10 mouse cellular contexts compared by ENCODE assay signal in the genomic region with DNA sequence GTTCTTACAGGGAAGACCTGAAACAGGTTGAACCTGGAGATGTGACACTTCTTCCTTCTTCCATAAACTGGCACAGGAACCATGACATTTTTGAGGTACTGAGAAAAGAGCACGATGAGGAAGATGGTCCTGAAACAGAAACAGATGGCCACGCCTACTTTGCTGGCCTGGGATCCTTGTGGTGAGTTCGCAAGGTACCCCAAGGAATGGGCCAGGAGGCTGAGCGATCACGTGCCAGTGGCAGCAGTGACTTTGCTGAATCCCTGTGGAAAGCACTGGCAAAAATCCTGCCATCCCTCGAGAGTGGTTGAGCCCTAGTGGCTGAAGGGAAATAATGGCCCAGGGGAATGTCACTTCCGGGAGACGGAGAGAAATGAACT. TPM values are rescaled to one million over a fixed set of nuclear protein-coding genes. Genes with fewer than 3 reads are reported as not detected.
DNase-seq lines count a peak whose midpoint lies in the region; ATAC-seq and TF ChIP-seq lines count a peak whose summit lies in the region.
"Had no signal": no experiment of that assay in that cellular context is flagged by ENCODE, and none has a peak within 500 bp of the region (broad histone marks: within the 10 kb centered on the region; RNA-seq: fewer than 3 reads in every experiment).

No protein-coding gene starts in this region.

- no peak for TF ChIP-seq CTCF in heart, adult 2 months (IDR thresholded peaks at IDR 0.05)

- TF ChIP-seq POLR2A in heart, adult 2 months (IDR thresholded peaks at IDR 0.05; ENCODE audit: insufficient read depth, low read depth, low read length): no peak

- no peak overlapping the region for H3K27ac ChIP-seq in heart, embryonic 16.5 days (ENCODE audit: low read length)
- H3K27ac ChIP-seq in heart, adult 2 months: no peak overlapping the region
- no peak overlapping the region for H3K27ac ChIP-seq in hindbrain, embryonic 16.5 days (ENCODE audit: low read depth, low read length)
- no peak overlapping the region for H3K27ac ChIP-seq in midbrain, embryonic 13.5 days

- no peak for TF ChIP-seq EP300 in heart, adult 2 months (IDR thresholded peaks at IDR 0.05; ENCODE audit: insufficient read depth, low read depth, low read length)

- H3K9me3 ChIP-seq in heart, embryonic 16.5 days (replicated peaks; ENCODE audit: control insufficient read depth, low read length): no peaks in the 10 kb centered on the region
- no peaks in the 10 kb centered on the region for H3K9me3 ChIP-seq in hindbrain, embryonic 16.5 days (ENCODE audit: control insufficient read depth, low read length)
- no peaks in the 10 kb centered on the region for H3K9me3 ChIP-seq in midbrain, embryonic 13.5 days

- no peak overlapping the region for H3K4me3 ChIP-seq in heart, embryonic 16.5 days (ENCODE audit: low read length)
- H3K4me3 ChIP-seq in heart, adult 2 months: no peak overlapping the region
- no peak overlapping the region for H3K4me3 ChIP-seq in hindbrain, embryonic 16.5 days (ENCODE audit: low read length)
- no peak overlapping the region for H3K4me3 ChIP-seq in midbrain, embryonic 13.5 days (replicated peaks)

- no peaks in the 10 kb centered on the region for H3K36me3 ChIP-seq in heart, embryonic 16.5 days (ENCODE audit: control insufficient read depth, insufficient read depth)
- H3K36me3 ChIP-seq in heart, adult 2 months (ENCODE audit: control insufficient read depth, insufficient read depth, low read length): no peaks in the 10 kb centered on the region
- no peaks in the 10 kb centered on the region for H3K36me3 ChIP-seq in hindbrain, embryonic 16.5 days (ENCODE audit: control insufficient read depth, insufficient read depth, low read length)
- H3K36me3 ChIP-seq in midbrain, embryonic 13.5 days: no peaks in the 10 kb centered on the region

- peak overlapping the region; percentile 66 for H3K4me2 ChIP-seq in heart, embryonic 16.5 days (ENCODE audit: low read depth, low read length)
- peak overlapping the region; percentile 37 for H3K4me2 ChIP-seq in hindbrain, embryonic 16.5 days (ENCODE audit: low read length)
- peak overlapping the region; percentile 43 for H3K4me2 ChIP-seq in midbrain, embryonic 13.5 days (replicated peaks)

- no peaks in the 10 kb centered on the region for H3K27me3 ChIP-seq in heart, embryonic 16.5 days (ENCODE audit: control insufficient read depth, insufficient read depth, low read length)
- no peaks in the 10 kb centered on the region for H3K27me3 ChIP-seq in heart, adult 2 months (ENCODE audit: control insufficient read depth, insufficient read depth, low read length)
- H3K27me3 ChIP-seq in hindbrain, embryonic 16.5 days (replicated peaks; ENCODE audit: control insufficient read depth, insufficient read depth, low read length): no peaks in the 10 kb centered on the region
- H3K27me3 ChIP-seq in midbrain, embryonic 13.5 days: no peaks in the 10 kb centered on the region

- intact Hi-C loops in heart, adult 2 months (cut with DNase I): no loop called here
- intact Hi-C loops in left cerebral cortex, postnatal 10 days (cut with DNase I): no loop called here

- 0 out of 2 replicates have a peak, but pooled peaks cover 5% of the 10 kb centered on the region for H3K4me1 ChIP-seq in heart, embryonic 16.5 days (ENCODE audit: control insufficient read depth, insufficient read depth, low read length)
- no peaks in the 10 kb centered on the region for H3K4me1 ChIP-seq in heart, adult 2 months (ENCODE audit: control insufficient read depth, insufficient read depth, low read length)
- H3K4me1 ChIP-seq in hindbrain, embryonic 16.5 days (ENCODE audit: control insufficient read depth, insufficient read depth, low read depth, low read length): no peaks in the 10 kb centered on the region; the same call in 1 of the 2 replicates
- H3K4me1 ChIP-seq in midbrain, embryonic 13.5 days (replicated peaks): peaks cover 11% of the 10 kb centered on the region

- no peaks in the 10 kb centered on the region for H3K79me2 ChIP-seq in heart, adult 2 months (replicated peaks; ENCODE audit: control insufficient read depth, insufficient read depth, low read length)

- DNase-seq in heart, adult 2 months: no peak
- DNase-seq in urinary bladder, postnatal 4 days (ENCODE audit: low spot score in 2 of 2): no peak
- no peak for DNase-seq in yolk sac, embryonic 10.5 days (ENCODE audit: low spot score)
- no peak for DNase-seq in left cerebral cortex, postnatal 10 days (ENCODE audit: extremely low spot score in 1 of 2, low spot score in 2 of 2)

- ATAC-seq in heart, embryonic 16.5 days (replicated peaks; ENCODE audit: extremely low read depth, insufficient read depth, low FRiP score): no peak
- peak; percentile 15; the same call in 1 of the 2 replicates for ATAC-seq in common myeloid progenitor, adult 5-6 weeks (replicated peaks; ENCODE audit: low read depth, poor library complexity, severe bottlenecking)
- no peak for ATAC-seq in hindbrain, embryonic 16.5 days
- no peak for ATAC-seq in midbrain, embryonic 13.5 days

- WGBS in heart, embryonic 16.5 days: 39% methylated on average over 8 of the region's 8 CpGs
- WGBS in heart, adult 2 months: 40% methylated on average over 8 of the region's 8 CpGs
- WGBS in hindbrain, embryonic 16.5 days: 29% methylated on average over 8 of the region's 8 CpGs
- 42% methylated on average over 8 of the region's 8 CpGs for WGBS in midbrain, embryonic 13.5 days

- no peak overlapping the region for H3K9ac ChIP-seq in heart, embryonic 16.5 days (ENCODE audit: low read length)
- H3K9ac ChIP-seq in heart, adult 2 months (ENCODE audit: low read depth, low read length): no peak overlapping the region
- H3K9ac ChIP-seq in hindbrain, embryonic 16.5 days (ENCODE audit: low read depth, low read length): no peak overlapping the region
- no peak overlapping the region for H3K9ac ChIP-seq in midbrain, embryonic 13.5 days (replicated peaks)

RNA-seq across cellular contexts. Expression of a gene that starts 32.4 kb away (rescaled TPM):
- polyA plus RNA-seq in heart, embryonic 16.5 days (2015; fragmentation: Nextera tagmentation; extraction: Ambion mirVana): 0.79 and 1.7 TPM in 2 replicates
- total RNA-seq in heart, adult 2 months (2021): under 1 TPM; 0.16 to 0.21 TPM
- polyA plus RNA-seq in heart, adult 2 months (2012; rRNA removed): 0.55 and 0.76 TPM in 2 replicates
- total RNA-seq in common myeloid progenitor, adult 5-6 weeks (2017): 0.18 and 0.39 TPM in 2 replicates
- 0.78 and 0.92 TPM in 2 replicates for polyA plus RNA-seq in hindbrain, embryonic 16.5 days (2015; fragmentation: Nextera tagmentation; extraction: Ambion mirVana)
- polyA plus RNA-seq in midbrain, embryonic 13.5 days (2015; fragmentation: Nextera tagmentation; extraction: Ambion mirVana): 0.52 and 0.71 TPM in 2 replicates
- 1 to 10 TPM; 1.4 to 1.6 TPM for total RNA-seq in left cerebral cortex, postnatal 10 days (2021)

RNA-seq across cellular contexts. Expression of a gene that starts 35.9 kb away (rescaled TPM):
- polyA plus RNA-seq in heart, embryonic 16.5 days (2015; fragmentation: Nextera tagmentation; extraction: Ambion mirVana): 0.30 TPM in 1 of 2 replicates, not detected in the other
- not detected for total RNA-seq in heart, adult 2 months (2021)
- not detected in 2 replicates for polyA plus RNA-seq in heart, adult 2 months (2012; rRNA removed)
- not detected in 2 replicates for total RNA-seq in common myeloid progenitor, adult 5-6 weeks (2017)
- not detected in 2 replicates for polyA plus RNA-seq in hindbrain, embryonic 16.5 days (2015; fragmentation: Nextera tagmentation; extraction: Ambion mirVana)
- not detected in 2 replicates for polyA plus RNA-seq in midbrain, embryonic 13.5 days (2015; fragmentation: Nextera tagmentation; extraction: Ambion mirVana)
- not detected for total RNA-seq in left cerebral cortex, postnatal 10 days (2021)
- total RNA-seq: left cerebral cortex, adult 18-20 months had no signal
- polyA plus RNA-seq: brain, embryonic 14.5 days had no signal

RNA-seq across cellular contexts. Expression of a gene that starts 45.2 kb away (rescaled TPM):
- 8.3 and 9.5 TPM in 2 replicates for polyA plus RNA-seq in heart, embryonic 16.5 days (2015; fragmentation: Nextera tagmentation; extraction: Ambion mirVana)
- total RNA-seq in heart, adult 2 months (2021): 10 to 100 TPM; 12.7 to 13.4 TPM
- 8.1 and 13.3 TPM in 2 replicates for polyA plus RNA-seq in heart, adult 2 months (2012; rRNA removed)
- total RNA-seq in common myeloid progenitor, adult 5-6 weeks (2017): 14.9 and 25.1 TPM in 2 replicates
- polyA plus RNA-seq in hindbrain, embryonic 16.5 days (2015; fragmentation: Nextera tagmentation; extraction: Ambion mirVana): 13.9 and 14.8 TPM in 2 replicates
- polyA plus RNA-seq in midbrain, embryonic 13.5 days (2015; fragmentation: Nextera tagmentation; extraction: Ambion mirVana): 12.0 and 13.9 TPM in 2 replicates
- total RNA-seq in left cerebral cortex, postnatal 10 days (2021): 10 to 100 TPM; 30.1 to 32.6 TPM
